Mouse (Mus musculus): Measurements from ENCODE around the gene Apoc2.

The Apoc2 gene

GRCm38 (mm10) chr7:19677872-19678271, at the start of gene Apoc2:
TSS of gene Apoc2 (minus strand) at chr7:19677941.
- DNase-seq (ENCODE audit: low read depth in 2 of 2, low spot score in 2 of 2): no peak

DNA sequence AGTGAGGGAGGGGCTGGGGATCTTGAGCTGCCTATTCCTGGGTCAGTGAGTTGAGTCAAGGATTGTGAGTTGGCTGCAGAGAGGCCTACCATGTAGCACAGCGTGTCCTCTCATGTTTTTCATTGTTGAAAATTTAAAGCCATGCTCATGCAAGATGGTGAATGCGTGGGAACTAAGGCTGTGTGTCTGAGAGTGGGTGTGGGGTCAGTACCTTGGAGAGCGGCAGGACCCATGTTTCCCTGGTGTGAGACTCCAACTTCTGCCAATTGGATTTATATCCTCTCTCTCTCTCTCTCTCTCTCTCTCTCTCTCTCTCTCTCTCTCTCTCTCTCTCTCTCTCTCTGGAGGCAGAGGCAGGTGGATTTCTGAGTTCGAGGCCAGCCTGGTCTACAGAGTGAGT, 48.8 kb upstream of the Apoc2 start:
- no peak for DNase-seq (ENCODE audit: low read depth in 2 of 2, low spot score in 2 of 2)

DNA sequence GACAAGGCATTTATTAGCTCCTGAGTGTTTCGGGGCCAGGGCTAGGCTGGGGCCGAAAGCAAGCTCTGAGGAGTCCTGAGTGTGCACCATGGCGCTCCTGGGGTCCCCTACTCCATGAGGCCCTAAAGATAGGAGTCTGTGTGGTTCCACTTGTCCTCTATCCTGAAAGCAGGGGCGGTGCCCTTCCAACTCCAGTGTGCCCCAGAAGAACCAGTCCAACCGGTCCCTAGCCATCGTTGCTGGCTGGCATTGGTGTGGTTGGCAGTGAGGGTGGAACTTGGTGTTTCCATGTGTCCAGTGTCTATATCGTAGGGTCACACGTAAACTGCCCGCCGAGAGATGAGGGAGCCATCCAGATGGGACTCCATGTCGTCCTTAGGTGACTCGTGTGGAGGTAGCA, 46.4 kb upstream of the Apoc2 start:
- DNase-seq (ENCODE audit: low read depth in 2 of 2, low spot score in 2 of 2): no peak

DNA sequence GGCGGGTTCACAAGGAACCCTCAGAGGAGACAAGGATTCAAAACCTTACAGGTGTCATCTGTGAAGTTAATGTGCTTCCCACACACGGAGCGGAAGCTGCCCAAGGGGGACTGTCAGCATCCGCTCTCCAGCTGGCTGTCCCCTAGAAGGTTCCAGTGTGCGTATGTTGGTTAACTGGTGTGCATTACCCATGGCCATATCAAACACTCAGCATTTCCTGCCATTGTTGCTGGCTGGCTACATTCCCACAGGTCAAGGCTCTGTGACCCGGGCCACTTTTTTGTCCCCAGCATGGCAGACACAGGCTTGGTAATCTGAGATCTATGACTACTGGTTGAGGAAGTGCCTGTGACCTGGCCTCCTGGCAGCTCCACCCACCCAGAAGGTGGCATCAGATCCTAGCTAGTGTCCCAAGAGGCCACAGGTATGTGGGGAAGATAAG, 45.0 kb upstream of the Apoc2 start:
- DNase-seq (ENCODE audit: low read depth in 2 of 2, low spot score in 2 of 2): no peak

- DNase-seq (ENCODE audit: low read depth in 2 of 2, low spot score in 2 of 2): no peak
These were observed 41.5 kb upstream of the Apoc2 start for GRCm38 (mm10) chr7:19719200-19719599.

DNA sequence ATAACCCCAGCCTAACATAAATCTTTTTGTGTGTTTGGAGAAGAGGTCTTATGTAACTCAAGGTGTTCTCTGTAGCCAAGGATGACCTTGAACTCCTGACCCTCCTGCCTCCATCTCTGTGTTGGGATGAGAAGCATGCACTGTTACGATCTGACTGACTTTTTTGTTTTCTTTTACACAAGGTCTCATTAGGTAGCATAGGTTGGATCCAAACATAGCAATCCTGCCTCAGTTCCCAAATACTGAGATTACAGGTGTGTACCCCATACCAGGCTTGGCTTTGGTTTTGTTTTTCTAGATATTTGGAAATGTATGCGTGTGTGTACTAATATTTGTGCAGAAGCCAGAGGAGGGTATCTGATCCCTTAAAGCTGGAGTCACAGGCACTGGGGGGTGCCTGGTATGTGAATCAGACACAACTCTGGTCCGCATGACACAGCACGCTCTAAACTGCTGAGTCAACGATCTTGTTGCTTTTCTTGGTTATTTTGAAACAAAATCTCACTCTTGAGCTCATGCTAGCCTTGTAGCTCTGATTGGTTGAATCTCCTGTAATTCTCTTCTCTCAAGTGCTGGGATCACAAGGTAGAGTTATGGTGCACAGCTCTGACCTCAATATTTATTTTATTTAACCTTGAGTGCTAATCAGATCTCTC, 40.7 kb upstream of the Apoc2 start:
- DNase-seq (ENCODE audit: low read depth in 2 of 2, low spot score in 2 of 2): no peak

GRCm38 (mm10) chr7:19717346-19717745, 39.6 kb upstream of the Apoc2 start:
- DNase-seq (ENCODE audit: low read depth in 2 of 2, low spot score in 2 of 2): no peak

DNA sequence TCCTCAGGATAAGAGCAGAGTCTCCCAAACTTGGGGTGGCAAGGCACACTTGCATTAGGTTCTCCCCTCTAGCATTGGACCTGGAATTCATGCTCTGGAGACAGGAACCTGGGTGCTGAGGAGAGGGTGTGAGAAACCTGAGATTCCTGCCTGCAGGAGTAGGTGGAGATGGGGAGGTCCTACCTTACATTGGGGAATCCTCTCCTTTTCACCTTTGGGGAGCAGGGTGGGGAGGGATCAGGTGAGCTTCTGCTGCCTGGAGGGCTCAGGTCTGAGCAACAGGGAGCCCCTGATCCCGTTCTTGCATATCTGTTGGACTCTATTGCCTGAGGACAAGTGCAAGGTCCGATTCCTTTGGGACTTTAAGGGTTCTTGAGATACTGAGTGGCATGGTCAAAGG, 39.1 kb upstream of the Apoc2 start:
- DNase-seq (ENCODE audit: low read depth in 2 of 2, low spot score in 2 of 2): no peak

DNA sequence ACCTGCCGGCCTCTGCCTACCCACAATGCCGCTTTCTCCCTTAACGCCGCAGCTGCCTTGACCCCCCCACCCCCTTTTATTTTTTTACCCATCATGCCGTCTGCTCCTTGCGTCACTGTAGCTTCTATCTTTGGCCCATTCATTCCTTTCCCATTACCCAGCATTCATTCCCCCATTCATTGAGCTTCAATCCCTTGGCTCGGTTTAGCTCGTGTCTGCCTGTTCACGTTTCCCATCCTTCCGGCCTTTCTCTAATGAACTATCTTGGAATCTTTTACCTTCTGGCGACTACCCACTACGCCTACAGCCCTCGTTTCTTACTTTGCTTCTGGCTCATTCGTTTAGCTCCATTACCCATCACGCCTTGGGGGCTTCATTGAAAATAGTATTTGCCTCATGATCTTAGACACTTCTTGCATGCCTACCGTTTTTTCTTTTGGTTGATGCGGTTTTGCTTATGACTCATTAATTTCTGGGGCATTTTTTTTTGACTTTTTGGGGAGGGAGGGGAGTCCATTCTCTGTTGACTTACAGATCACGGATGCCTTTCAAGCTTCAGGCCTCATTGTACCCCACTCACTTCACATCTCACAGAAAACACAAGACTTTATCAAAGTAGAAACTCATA, 38.4 kb upstream of the Apoc2 start:
- no peak for DNase-seq (ENCODE audit: low read depth in 2 of 2, low spot score in 2 of 2)

DNA sequence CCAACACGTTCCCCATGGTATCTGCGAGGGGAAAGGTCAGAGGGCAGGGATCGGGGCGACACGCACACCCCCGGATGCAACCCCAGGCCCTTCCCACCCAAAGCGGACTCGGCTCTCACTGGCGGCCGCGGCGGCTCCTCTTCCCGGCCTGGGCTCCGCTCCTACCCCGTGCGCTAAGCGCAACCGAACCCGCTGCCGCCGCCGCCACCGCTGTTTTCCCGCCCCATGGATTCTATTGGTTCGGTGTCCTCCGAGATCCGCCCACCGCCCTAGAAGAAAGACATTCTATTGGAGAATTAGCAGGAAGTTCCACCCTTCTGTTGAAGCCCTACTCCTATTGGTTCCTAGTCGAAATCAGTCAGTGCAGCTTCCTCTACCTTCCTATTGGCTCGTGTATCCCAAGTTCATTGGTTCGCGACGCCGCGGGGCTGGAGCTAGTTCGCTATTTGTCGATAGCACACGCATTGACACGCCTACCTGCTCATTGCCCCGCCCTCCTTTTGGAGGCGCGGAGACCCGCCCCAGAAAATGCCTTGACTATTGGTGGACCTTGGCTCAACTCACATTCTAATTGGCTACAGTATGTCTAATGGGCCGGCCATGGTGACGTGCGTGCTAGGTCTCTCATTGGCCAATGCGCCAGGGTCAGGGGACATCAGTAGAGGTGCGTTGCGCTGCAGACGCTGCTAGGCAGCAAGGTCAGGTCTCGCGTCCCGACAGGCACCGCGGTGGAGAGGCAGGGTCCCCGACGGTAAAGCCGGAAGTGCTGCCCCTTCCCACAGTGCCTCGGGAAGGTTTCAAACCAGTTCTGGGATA, 37.7 kb upstream of the Apoc2 start, which contains the start of gene Tomm40:
Tomm40 (minus strand) TSS at position 200 of the 816 bp plus-strand sequence.
- peak; percentile 98 for DNase-seq (ENCODE audit: low read depth in 2 of 2, low spot score in 2 of 2)

- DNase-seq (ENCODE audit: low read depth in 2 of 2, low spot score in 2 of 2): no peak
These were observed 37.1 kb upstream of the Apoc2 start for GRCm38 (mm10) chr7:19714836-19715235.

GRCm38 (mm10) chr7:19713598-19713997, 35.9 kb upstream of the Apoc2 start:
- no peak for DNase-seq (ENCODE audit: low read depth in 2 of 2, low spot score in 2 of 2)

DNA sequence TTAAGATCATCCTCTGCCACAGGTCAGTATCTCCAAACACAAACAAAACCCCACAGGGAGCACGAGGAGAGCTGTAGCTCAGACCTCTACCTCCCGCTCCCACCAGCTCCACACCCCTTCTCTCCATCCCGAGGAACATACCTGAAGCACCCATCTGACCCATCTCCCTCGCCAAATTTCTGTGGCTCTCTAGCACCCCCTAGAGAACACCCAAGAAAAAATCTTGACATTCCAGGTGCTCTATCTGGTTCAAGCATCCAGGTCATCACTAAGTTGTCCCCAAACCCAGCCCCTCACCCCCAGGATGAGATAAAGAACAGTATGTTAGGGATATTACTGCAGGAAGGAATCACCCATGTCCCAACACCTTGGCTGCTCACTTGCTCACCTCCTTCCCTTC, 35.5 kb upstream of the Apoc2 start:
- DNase-seq (ENCODE audit: low read depth in 2 of 2, low spot score in 2 of 2): peak in 1 of 2 experiments; percentile 29

- DNase-seq (ENCODE audit: low read depth in 2 of 2, low spot score in 2 of 2): no peak
These were observed 34.7 kb upstream of the Apoc2 start for GRCm38 (mm10) chr7:19712414-19712813.

DNA sequence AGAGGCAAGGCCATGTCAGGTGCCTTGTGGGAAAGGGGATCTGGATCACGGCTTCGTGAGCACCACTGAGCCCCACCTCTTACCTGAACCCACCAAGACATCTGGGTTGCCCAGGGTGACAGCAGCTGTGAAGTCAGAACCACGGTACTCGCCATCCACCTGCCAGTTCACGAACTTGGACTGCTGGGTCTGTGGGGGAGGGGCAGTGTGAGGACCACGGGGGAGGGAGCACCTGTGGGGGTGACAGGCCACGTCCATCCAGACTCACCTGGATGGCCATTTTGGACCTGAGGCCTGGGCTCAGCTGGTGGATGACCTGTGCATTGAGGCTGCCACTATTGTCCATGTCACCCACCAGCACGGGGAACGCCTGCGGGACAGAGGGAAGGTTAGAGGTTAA, 32.9 kb upstream of the Apoc2 start:
- DNase-seq (ENCODE audit: low read depth in 2 of 2, low spot score in 2 of 2): no peak

DNA sequence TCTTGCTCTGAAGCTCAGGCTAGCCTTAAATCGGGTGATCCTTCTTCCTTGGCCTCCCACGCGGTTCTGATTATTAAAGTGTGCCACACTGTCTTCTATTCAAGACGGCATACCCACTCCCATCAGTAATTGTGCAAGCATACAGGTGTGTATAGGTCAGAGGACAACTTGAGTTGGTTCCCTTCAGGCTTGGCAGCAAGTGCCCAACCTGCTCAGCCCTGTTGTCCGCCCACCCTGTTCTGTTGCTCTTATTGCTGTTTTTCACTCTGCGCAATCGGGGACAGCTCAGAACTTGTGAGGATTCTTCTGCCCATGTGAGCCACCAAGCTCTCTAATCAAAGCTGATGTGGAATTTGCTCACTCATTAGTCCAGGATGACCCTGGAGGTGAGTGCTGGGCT, 27.5 kb upstream of the Apoc2 start:
- no peak for DNase-seq (ENCODE audit: low read depth in 2 of 2, low spot score in 2 of 2)

DNA sequence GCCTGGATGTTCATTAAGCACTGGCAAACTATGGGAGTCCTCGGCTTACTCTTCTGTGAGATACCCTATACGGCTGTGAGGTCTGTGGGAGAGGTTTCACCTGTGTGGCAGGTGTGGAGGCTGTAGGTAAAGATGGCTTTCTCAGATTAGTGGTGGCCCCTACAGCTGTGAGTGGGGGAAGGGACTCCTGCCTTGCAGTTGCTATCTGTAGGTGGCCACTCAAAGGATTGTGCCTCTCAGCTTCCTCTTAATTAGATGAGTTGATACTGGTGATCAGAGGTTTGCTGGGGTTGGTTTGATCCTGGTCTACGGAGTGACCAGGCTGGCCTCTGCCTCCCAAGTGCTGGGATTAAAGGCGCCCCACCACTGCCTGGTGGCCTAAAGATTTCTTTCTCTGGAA, 26.7 kb upstream of the Apoc2 start:
- no peak for DNase-seq (ENCODE audit: low read depth in 2 of 2, low spot score in 2 of 2)

GRCm38 (mm10) chr7:19702859-19703555, 25.3 kb upstream of the Apoc2 start:
- no peak for DNase-seq (ENCODE audit: low read depth in 2 of 2, low spot score in 2 of 2)

GRCm38 (mm10) chr7:19701069-19701761, 23.5 kb upstream of the Apoc2 start:
- no peak for DNase-seq (ENCODE audit: low read depth in 2 of 2, low spot score in 2 of 2)

GRCm38 (mm10) chr7:19700299-19701068, 22.7 kb upstream of the Apoc2 start:
- no peak for DNase-seq (ENCODE audit: low read depth in 2 of 2, low spot score in 2 of 2)

Measured in CD8-positive naive resting alpha-beta T cell, adult 2 months (primary cell).